Mouse (Mus musculus) liver (tissue): ENCODE results near the gene Sec16a.

Experiments used
- DNase-seq: peaks from one replicate; pipeline ENCODE4 v3.0.0-alpha.2; 2020; ENCODE audit warnings: mixed read lengths

Gene Sec16a

GRCm38 (mm10) chr2:26437221-26437620 lies 7.8 kb downstream of the Sec16a start:
- no peak for DNase-seq

GRCm38 (mm10) chr2:26434791-26435572 lies 10.0 kb downstream of the Sec16a start:
- DNase-seq = peak; percentile 30

GRCm38 (mm10) chr2:26429851-26430250 lies 15.2 kb downstream of the Sec16a start:
- no peak for DNase-seq

- DNase-seq = no peak
These were observed 20.5 kb downstream of the Sec16a start for GRCm38 (mm10) chr2:26424541-26424940.

GRCm38 (mm10) chr2:26423086-26423485 lies 21.9 kb downstream of the Sec16a start:
- DNase-seq = no peak

GRCm38 (mm10) chr2:26421969-26422368 lies 23.0 kb downstream of the Sec16a start:
- no peak for DNase-seq

- no peak for DNase-seq
These were observed 26.9 kb downstream of the Sec16a start for GRCm38 (mm10) chr2:26418120-26418519.

GRCm38 (mm10) chr2:26417066-26417465 lies 27.9 kb downstream of the Sec16a start:
- DNase-seq = no peak

GRCm38 (mm10) chr2:26410931-26411411 lies 34.0 kb downstream of the Sec16a start:
- DNase-seq = no peak

GRCm38 (mm10) chr2:26410091-26410490 lies 34.9 kb downstream of the Sec16a start:
- no peak for DNase-seq

GRCm38 (mm10) chr2:26409362-26409761 lies 35.7 kb downstream of the Sec16a start:
- no peak for DNase-seq

GRCm38 (mm10) chr2:26408515-26409356 lies 36.3 kb downstream of the Sec16a start, which contains the start of gene Inpp5e:
TSS of gene Inpp5e (minus strand) at chr2:26409203.
- peak; percentile 97 for DNase-seq

GRCm38 (mm10) chr2:26403306-26403705 lies 41.7 kb downstream of the Sec16a start:
- DNase-seq = no peak

GRCm38 (mm10) chr2:26402265-26402664 lies 42.8 kb downstream of the Sec16a start:
- no peak for DNase-seq

- peak; percentile 39 for DNase-seq
These were observed 44.0 kb downstream of the Sec16a start for GRCm38 (mm10) chr2:26401023-26401422.

- no peak for DNase-seq
These were observed 44.7 kb downstream of the Sec16a start for GRCm38 (mm10) chr2:26400296-26400695.

- no peak for DNase-seq
These were observed 45.4 kb downstream of the Sec16a start for GRCm38 (mm10) chr2:26399647-26400046.

- no peak for DNase-seq
These were observed 46.0 kb downstream of the Sec16a start for GRCm38 (mm10) chr2:26398978-26399377.

- no peak for DNase-seq
These were observed 53.4 kb downstream of the Sec16a start for GRCm38 (mm10) chr2:26391617-26392016.

GRCm38 (mm10) chr2:26390954-26391353 lies 54.1 kb downstream of the Sec16a start:
- DNase-seq = no peak

- DNase-seq = peak; percentile 87
These were observed 55.8 kb downstream of the Sec16a start, which contains the start of the genes Entr1 and Pmpca for GRCm38 (mm10) chr2:26389154-26389690. TSS of gene Entr1 (minus strand) at chr2:26389316. TSS of gene Pmpca (plus strand) at chr2:26389339.

GRCm38 (mm10) chr2:26388682-26389153 lies 56.3 kb downstream of the Sec16a start:
- DNase-seq = no peak

GRCm38 (mm10) chr2:26387713-26388112 lies 57.3 kb downstream of the Sec16a start:
- DNase-seq = no peak
